Mouse (Mus musculus): ENCODE results near the gene Ctcf. TPM values are rescaled to one million over a fixed set of nuclear protein-coding genes. Genes with fewer than 3 reads are reported as not detected.

The Ctcf gene
- polyA plus RNA-seq (2017; shearing (Covaris generic)), result 206 TPM

GRCm38 (mm10) chr8:105636018-105636962 lies at the start of gene Ctcf:
Ctcf (plus strand) TSS chr8:105636568.

GRCm38 (mm10) chr8:105604804-105605381 lies 31.5 kb upstream of the Ctcf start, which contains the start of gene Ripor1:
Ripor1 (plus strand) TSS chr8:105605255.

GRCm38 (mm10) chr8:105636963-105637510 lies 669 bp downstream of the Ctcf start, which contains the start of gene Agrp:
Agrp (minus strand) TSS chr8:105637393.

GRCm38 (mm10) chr8:105685796-105686308 lies 49.5 kb downstream of the Ctcf start, which contains the start of gene Carmil2:
Carmil2 (plus strand) TSS chr8:105686274.

GRCm38 (mm10) chr8:105700966-105701824 lies 64.8 kb downstream of the Ctcf start, which contains the start of the genes Acd and Pard6a:
Acd (minus strand) TSS chr8:105701102.
Pard6a (plus strand) TSS chr8:105701148.

GRCm38 (mm10) chr8:105707498-105708403 lies 71.4 kb downstream of the Ctcf start, which contains the start of the genes 4933405L10Rik and Enkd1:
4933405L10Rik (plus strand) TSS chr8:105707655.
Enkd1 (minus strand) TSS chr8:105708210.

Other genes starting within 250 kb of the Ctcf start
- gene Kctd19, start 223.1 kb upstream of the Ctcf start, polyA plus RNA-seq (2017; shearing (Covaris generic)), result 0.10 TPM
- gene Lrrc36, start 223.0 kb upstream of the Ctcf start, polyA plus RNA-seq (2017; shearing (Covaris generic)), result not detected
- gene Tppp3, start 165.0 kb upstream of the Ctcf start, polyA plus RNA-seq (2017; shearing (Covaris generic)), result 0.35 TPM
- gene Zdhhc1, start 139.7 kb upstream of the Ctcf start, polyA plus RNA-seq (2017; shearing (Covaris generic)), result 5.9 TPM
- gene Hsd11b2, start 117.8 kb upstream of the Ctcf start, polyA plus RNA-seq (2017; shearing (Covaris generic)), result not detected
- gene Atp6v0d1, start 70.5 kb upstream of the Ctcf start, polyA plus RNA-seq (2017; shearing (Covaris generic)), result 46.7 TPM
- gene Ripor1, start 31.3 kb upstream of the Ctcf start, polyA plus RNA-seq (2017; shearing (Covaris generic)), result 25.5 TPM
- gene Agrp, start 825 bp downstream of the Ctcf start, polyA plus RNA-seq (2017; shearing (Covaris generic)), result 1.1 TPM
- gene Carmil2, start 49.7 kb downstream of the Ctcf start, polyA plus RNA-seq (2017; shearing (Covaris generic)), result 167 TPM
- 75.1 TPM for gene Acd, start 64.5 kb downstream of the Ctcf start, polyA plus RNA-seq (2017; shearing (Covaris generic))
- 9.0 TPM for gene Pard6a, start 64.6 kb downstream of the Ctcf start, polyA plus RNA-seq (2017; shearing (Covaris generic))
- not detected for gene 4933405L10Rik, start 71.1 kb downstream of the Ctcf start, polyA plus RNA-seq (2017; shearing (Covaris generic))
- gene Enkd1, start 71.6 kb downstream of the Ctcf start, polyA plus RNA-seq (2017; shearing (Covaris generic)), result 2.1 TPM
- 5.2 TPM for gene Gfod2, start 122.1 kb downstream of the Ctcf start, polyA plus RNA-seq (2017; shearing (Covaris generic))
- 23.6 TPM for gene Ranbp10, start 190.8 kb downstream of the Ctcf start, polyA plus RNA-seq (2017; shearing (Covaris generic))
- 0.85 TPM for gene Tsnaxip1, start 191.2 kb downstream of the Ctcf start, polyA plus RNA-seq (2017; shearing (Covaris generic))
- gene Cenpt, start 216.7 kb downstream of the Ctcf start, polyA plus RNA-seq (2017; shearing (Covaris generic)), result 19.7 TPM
- 36.7 TPM for gene Thap11, start 218.6 kb downstream of the Ctcf start, polyA plus RNA-seq (2017; shearing (Covaris generic))
- 12.7 TPM for gene Nutf2, start 224.0 kb downstream of the Ctcf start, polyA plus RNA-seq (2017; shearing (Covaris generic))
- gene Edc4, start 244.3 kb downstream of the Ctcf start, polyA plus RNA-seq (2017; shearing (Covaris generic)), result 80.7 TPM